Mouse (Mus musculus): Measurements from ENCODE around the gene Eef1akmt3. TPM values are rescaled to one million over a fixed set of nuclear protein-coding genes. Genes with fewer than 3 reads are reported as not detected.

Eef1akmt3 gene
- polyA plus RNA-seq, 1 experiment, result 0.11 TPM

GRCm38 (mm10) chr10:127070190-127071121 is 29.1 kb upstream of the Eef1akmt3 start, which contains the start of gene Tspan31:
Tspan31 (minus strand) TSS chr10:127070264.
- Histone ChIP-seq H3ac (ENCODE audit: control insufficient read depth, insufficient read length) (peak within 1 kb of the TSS; percentile 41), H3K27me3 (ENCODE audit: control insufficient read depth, insufficient read depth, insufficient read length) (no peaks in the 10 kb centered on the region), H3K4me2 (ENCODE audit: low read depth) (peak within 1 kb of the TSS; percentile 97), H3K4me3 (peak within 1 kb of the TSS; percentile 98), H3K36me3 (ENCODE audit: control insufficient read depth, insufficient read depth) (peaks cover 27% of the 10 kb centered on the region), H3K79me2 (ENCODE audit: control insufficient read depth, insufficient read depth) (peaks cover 23% of the 10 kb centered on the region)
- peak; percentile 29 for TF ChIP-seq POLR2A (IDR thresholded peaks at IDR 0.05; ENCODE audit: insufficient read length, low read depth)
- TF ChIP-seq MAX (IDR thresholded peaks at IDR 0.05; ENCODE audit: low read depth), result no peak
- no peak for TF ChIP-seq TCF12 (IDR thresholded peaks at IDR 0.05; ENCODE audit: insufficient read depth, poor library complexity, severe bottlenecking)
- peak; percentile 81 for TF ChIP-seq POLR2AphosphoS2 (IDR thresholded peaks at IDR 0.05; ENCODE audit: insufficient read length, low read depth)
- no peak for TF ChIP-seq REST (IDR thresholded peaks at IDR 0.05; ENCODE audit: insufficient read depth, insufficient read length)
- no peak for TF ChIP-seq USF1 (IDR thresholded peaks at IDR 0.05; ENCODE audit: low read depth)
- TF ChIP-seq MYOD1 (IDR thresholded peaks at IDR 0.05; ENCODE audit: control insufficient read depth in 1 of 3, insufficient read length in 2 of 3, low read depth in 2 of 3), result no peak
- TF ChIP-seq TCF3 (IDR thresholded peaks at IDR 0.05; ENCODE audit: insufficient read length, low read depth), result no peak
- peak; percentile 47; the same call in 1 of the 2 replicates for TF ChIP-seq CEBPB (IDR thresholded peaks at IDR 0.05; ENCODE audit: insufficient read depth, poor library complexity, severe bottlenecking)
- no peak for TF ChIP-seq MYOG (IDR thresholded peaks at IDR 0.05; ENCODE audit: control insufficient read depth in 1 of 3, insufficient read depth in 1 of 3, insufficient read length in 2 of 3, low read depth in 2 of 3)
- no peak for TF ChIP-seq E2F4 (IDR thresholded peaks at IDR 0.05; ENCODE audit: insufficient read depth)
- no peak for TF ChIP-seq SRF (IDR thresholded peaks at IDR 0.05; ENCODE audit: control insufficient read depth, insufficient read length, low read depth)

- Histone ChIP-seq H3K4me2 (ENCODE audit: low read depth) (peak overlapping the region; percentile 96), H3K36me3 (ENCODE audit: control insufficient read depth, insufficient read depth) (peaks cover 35% of the 10 kb centered on the region), H3K4me3 (peak overlapping the region; percentile 98), H3ac (ENCODE audit: control insufficient read depth, insufficient read length) (peak overlapping the region; percentile 41), H3K79me2 (ENCODE audit: control insufficient read depth, insufficient read depth) (peaks cover 32% of the 10 kb centered on the region), H3K27me3 (ENCODE audit: control insufficient read depth, insufficient read depth, insufficient read length) (no peaks in the 10 kb centered on the region)
- TF ChIP-seq POLR2AphosphoS2 (IDR thresholded peaks at IDR 0.05; ENCODE audit: insufficient read length, low read depth) (peak; percentile 46), TCF12 (IDR thresholded peaks at IDR 0.05; ENCODE audit: insufficient read depth, poor library complexity, severe bottlenecking) (no peak), POLR2A (IDR thresholded peaks at IDR 0.05; ENCODE audit: insufficient read length, low read depth) (no peak), USF1 (IDR thresholded peaks at IDR 0.05; ENCODE audit: low read depth) (no peak)
Measured at GRCm38 (mm10) chr10:127069281-127070189, 28.2 kb upstream of the Eef1akmt3 start.

- Histone ChIP-seq H3ac (ENCODE audit: control insufficient read depth, insufficient read length) (peak overlapping the region; percentile 41), H3K4me2 (ENCODE audit: low read depth) (peak overlapping the region; percentile 96), H3K27me3 (ENCODE audit: control insufficient read depth, insufficient read depth, insufficient read length) (no peaks in the 10 kb centered on the region), H3K36me3 (ENCODE audit: control insufficient read depth, insufficient read depth) (peaks cover 35% of the 10 kb centered on the region), H3K4me3 (peak overlapping the region; percentile 98), H3K79me2 (ENCODE audit: control insufficient read depth, insufficient read depth) (peaks cover 42% of the 10 kb centered on the region)
- TF ChIP-seq REST (IDR thresholded peaks at IDR 0.05; ENCODE audit: insufficient read depth, insufficient read length), result no peak
- no peak for TF ChIP-seq TCF12 (IDR thresholded peaks at IDR 0.05; ENCODE audit: insufficient read depth, poor library complexity, severe bottlenecking)
- no peak for TF ChIP-seq MYOG (IDR thresholded peaks at IDR 0.05; ENCODE audit: control insufficient read depth in 1 of 3, insufficient read depth in 1 of 3, insufficient read length in 2 of 3, low read depth in 2 of 3)
- no peak for TF ChIP-seq MYOD1 (IDR thresholded peaks at IDR 0.05; ENCODE audit: control insufficient read depth in 1 of 3, insufficient read length in 2 of 3, low read depth in 2 of 3)
- peak; percentile 8 for TF ChIP-seq POLR2A (IDR thresholded peaks at IDR 0.05; ENCODE audit: insufficient read length, low read depth)
- peak; percentile 7 for TF ChIP-seq POLR2AphosphoS2 (IDR thresholded peaks at IDR 0.05; ENCODE audit: insufficient read length, low read depth)
- no peak for TF ChIP-seq SRF (IDR thresholded peaks at IDR 0.05; ENCODE audit: control insufficient read depth, insufficient read length, low read depth)
- no peak for TF ChIP-seq CEBPB (IDR thresholded peaks at IDR 0.05; ENCODE audit: insufficient read depth, poor library complexity, severe bottlenecking)
- TF ChIP-seq USF1 (IDR thresholded peaks at IDR 0.05; ENCODE audit: low read depth), result no peak
- no peak for TF ChIP-seq E2F4 (IDR thresholded peaks at IDR 0.05; ENCODE audit: insufficient read depth)
- no peak for TF ChIP-seq TCF3 (IDR thresholded peaks at IDR 0.05; ENCODE audit: insufficient read length, low read depth)
- no peak for TF ChIP-seq MAX (IDR thresholded peaks at IDR 0.05; ENCODE audit: low read depth)
Measured at GRCm38 (mm10) chr10:127068360-127069038, 27.2 kb upstream of the Eef1akmt3 start.

GRCm38 (mm10) chr10:127066519-127067018 is 25.3 kb upstream of the Eef1akmt3 start:
- Histone ChIP-seq H3ac (ENCODE audit: control insufficient read depth, insufficient read length) (no peak overlapping the region), H3K36me3 (ENCODE audit: control insufficient read depth, insufficient read depth) (peaks cover 35% of the 10 kb centered on the region), H3K27me3 (ENCODE audit: control insufficient read depth, insufficient read depth, insufficient read length) (no peaks in the 10 kb centered on the region), H3K4me2 (ENCODE audit: low read depth) (no peak overlapping the region), H3K4me3 (no peak overlapping the region), H3K79me2 (ENCODE audit: control insufficient read depth, insufficient read depth) (peaks cover 42% of the 10 kb centered on the region)
- no peak for TF ChIP-seq E2F4 (IDR thresholded peaks at IDR 0.05; ENCODE audit: insufficient read depth)
- no peak for TF ChIP-seq MAX (IDR thresholded peaks at IDR 0.05; ENCODE audit: low read depth)
- no peak for TF ChIP-seq SRF (IDR thresholded peaks at IDR 0.05; ENCODE audit: control insufficient read depth, insufficient read length, low read depth)
- no peak for TF ChIP-seq TCF3 (IDR thresholded peaks at IDR 0.05; ENCODE audit: insufficient read length, low read depth)
- no peak for TF ChIP-seq TCF12 (IDR thresholded peaks at IDR 0.05; ENCODE audit: insufficient read depth, poor library complexity, severe bottlenecking)
- no peak for TF ChIP-seq CEBPB (IDR thresholded peaks at IDR 0.05; ENCODE audit: insufficient read depth, poor library complexity, severe bottlenecking)
- TF ChIP-seq POLR2A (IDR thresholded peaks at IDR 0.05; ENCODE audit: insufficient read length, low read depth), result peak; percentile 17
- no peak for TF ChIP-seq MYOD1 (IDR thresholded peaks at IDR 0.05; ENCODE audit: control insufficient read depth in 1 of 3, insufficient read length in 2 of 3, low read depth in 2 of 3)
- no peak for TF ChIP-seq USF1 (IDR thresholded peaks at IDR 0.05; ENCODE audit: low read depth)
- peak; percentile 62 for TF ChIP-seq POLR2AphosphoS2 (IDR thresholded peaks at IDR 0.05; ENCODE audit: insufficient read length, low read depth)
- no peak for TF ChIP-seq MYOG (IDR thresholded peaks at IDR 0.05; ENCODE audit: control insufficient read depth in 1 of 3, insufficient read depth in 1 of 3, insufficient read length in 2 of 3, low read depth in 2 of 3)
- TF ChIP-seq REST (IDR thresholded peaks at IDR 0.05; ENCODE audit: insufficient read depth, insufficient read length), result no peak
